Mouse (Mus musculus) embryonic fibroblast, embryonic 13.5 days (primary cell): ENCODE results near the gene Ubxn10.

Experiments used
- CTCF ChIP-seq: IDR thresholded peaks from 2 replicates; pipeline ENCODE4 v1.5.1; 2011; ENCODE audit warnings: mild to moderate bottlenecking, control low read depth, low read length, moderate library complexity, borderline replicate concordance; ENCODE audit not compliant: insufficient read depth
- POLR2A ChIP-seq: IDR thresholded peaks from 2 replicates; pipeline ENCODE4 v1.6.1; 2011; ENCODE audit warnings: low read depth, mild to moderate bottlenecking, control low read depth, low read length, moderate library complexity

GRCm38 (mm10) chr4:138775435-138775834, 38.5 kb upstream of the Ubxn10 start, which contains the start of gene Pla2g2d:
- no peak for TF ChIP-seq CTCF
- TF ChIP-seq POLR2A = no peak
